Mouse (Mus musculus) E14TG2a.4 (cell line): ENCODE data around the gene Hspb8.
"Not testable (repeated sequence)": the region's sequence is repeated elsewhere in the genome, so short reads cannot be mapped to it uniquely, and the experiment has no call there.

ENCODE experiments used
- CTCF ChIP-seq: conservative IDR thresholded peaks from 2 replicates; pipeline ENCODE4 v1.5.1; 2014; ENCODE audit warnings: low read length
- NANOG ChIP-seq: IDR thresholded peaks from 2 replicates; pipeline ENCODE4 v1.6.1; 2014; ENCODE audit warnings: borderline replicate concordance, low read length, mixed read lengths

GRCm38 (mm10) chr5:116382646-116383045, 40.0 kb downstream of the Hspb8 start:
- TF ChIP-seq CTCF, NANOG: not testable (repeated sequence)
